Mouse (Mus musculus): ENCODE results near the gene D6Ertd527e. TPM values are rescaled to one million over a fixed set of nuclear protein-coding genes. Genes with fewer than 3 reads are reported as not detected.

The D6Ertd527e gene
- polyA plus RNA-seq, 1 experiment from 2014 or later: 0.11 TPM

DNA sequence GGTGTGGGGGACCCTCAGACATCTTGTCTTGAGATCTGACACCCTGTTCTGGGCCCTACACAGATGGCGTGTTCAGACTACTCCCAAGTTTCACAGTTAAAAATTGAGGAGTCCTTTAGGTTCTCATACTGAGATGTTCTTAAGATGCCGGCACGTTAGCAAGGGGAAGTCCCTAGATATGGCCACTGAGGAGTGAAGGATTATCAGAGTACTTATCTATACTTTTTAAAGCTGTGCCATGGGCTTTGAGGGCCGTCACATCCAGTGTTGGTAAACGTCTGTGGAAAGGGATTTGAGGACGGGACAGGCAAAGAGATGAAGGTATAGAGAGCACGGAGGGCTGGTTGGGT, 48.7 kb downstream of the D6Ertd527e start:
- ATAC-seq: no peak
- no peaks in the 10 kb centered on the region for H3K36me3 ChIP-seq (ENCODE audit: control insufficient read depth, insufficient read depth, low read length)
- no peak overlapping the region for H3K4me3 ChIP-seq (ENCODE audit: low read length)
- WGBS: 87% methylated on average over 7 of the region's 7 CpGs
- H3K27ac ChIP-seq (ENCODE audit: low read depth, low read length): no peak overlapping the region
- H3K27me3 ChIP-seq (replicated peaks; ENCODE audit: control insufficient read depth, insufficient read depth, low read length): no peaks in the 10 kb centered on the region
- H3K9ac ChIP-seq (ENCODE audit: low read depth, low read length): no peak overlapping the region
- no peaks in the 10 kb centered on the region for H3K9me3 ChIP-seq (ENCODE audit: control insufficient read depth, low read length)
- H3K4me1 ChIP-seq (ENCODE audit: control insufficient read depth, insufficient read depth, low read depth, low read length): no peaks in the 10 kb centered on the region
- H3K4me2 ChIP-seq (ENCODE audit: low read length): no peak overlapping the region

DNA sequence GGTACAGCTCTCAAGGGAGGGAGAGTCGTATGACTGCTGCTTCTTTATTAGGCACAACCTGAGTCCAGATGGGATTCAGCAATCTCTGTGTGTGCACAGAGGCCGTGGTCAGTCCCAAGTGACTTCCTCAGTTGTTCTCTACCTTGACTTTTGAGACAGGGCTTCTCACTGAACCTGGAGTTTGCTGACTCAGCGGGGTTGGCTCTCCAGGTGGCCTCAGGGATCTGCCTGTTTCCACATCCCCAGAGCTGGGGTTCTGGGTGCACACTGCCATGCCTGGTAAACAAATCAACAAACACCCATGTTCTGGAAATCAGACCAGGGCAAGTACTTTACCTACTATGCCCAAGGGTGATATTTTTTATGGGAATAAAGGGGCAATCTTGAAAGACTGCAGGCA, 49.3 kb downstream of the D6Ertd527e start:
- Histone ChIP-seq H3K4me1 (ENCODE audit: control insufficient read depth, insufficient read depth, low read depth, low read length) (no peaks in the 10 kb centered on the region), H3K4me3 (ENCODE audit: low read length) (no peak overlapping the region), H3K4me2 (ENCODE audit: low read length) (no peak overlapping the region), H3K9ac (ENCODE audit: low read depth, low read length) (no peak overlapping the region), H3K36me3 (ENCODE audit: control insufficient read depth, insufficient read depth, low read length) (no peaks in the 10 kb centered on the region), H3K27ac (ENCODE audit: low read depth, low read length) (no peak overlapping the region), H3K9me3 (ENCODE audit: control insufficient read depth, low read length) (no peaks in the 10 kb centered on the region), H3K27me3 (replicated peaks; ENCODE audit: control insufficient read depth, insufficient read depth, low read length) (no peaks in the 10 kb centered on the region)
- no peak for ATAC-seq
- 86% methylated on average over 3 of the region's 3 CpGs for WGBS

DNA sequence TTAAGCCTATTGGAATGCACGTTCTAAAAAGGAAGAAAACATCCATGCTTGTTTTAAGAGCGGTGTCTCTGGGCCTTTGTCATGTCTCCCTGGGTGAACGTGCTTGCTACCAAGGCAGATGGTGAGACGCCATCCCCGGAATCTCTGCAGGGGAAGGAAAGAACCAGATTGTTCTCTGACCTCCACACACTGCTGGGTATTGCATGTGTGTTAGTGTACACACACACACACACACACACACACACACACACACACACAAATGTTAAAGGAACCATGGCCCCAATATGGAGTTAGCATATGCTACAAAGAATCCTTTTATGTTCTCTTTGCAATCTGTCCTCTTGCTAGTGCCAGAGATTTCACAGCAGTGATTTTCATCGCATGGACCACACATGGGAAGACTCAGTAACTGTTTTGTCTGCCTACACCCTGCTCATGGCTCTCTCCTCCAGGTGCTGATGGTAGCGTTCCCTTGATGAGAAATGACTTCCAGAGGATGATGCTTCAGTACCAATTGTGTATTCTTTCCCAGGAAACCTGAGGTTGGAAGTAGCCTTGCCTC, 53.6 kb downstream of the D6Ertd527e start:
- no peaks in the 10 kb centered on the region for H3K27me3 ChIP-seq (replicated peaks; ENCODE audit: control insufficient read depth, insufficient read depth, low read length)
- H3K9me3 ChIP-seq (ENCODE audit: control insufficient read depth, low read length): no peaks in the 10 kb centered on the region
- no peak overlapping the region for H3K27ac ChIP-seq (ENCODE audit: low read depth, low read length)
- no peak overlapping the region for H3K4me3 ChIP-seq (ENCODE audit: low read length)
- H3K9ac ChIP-seq (ENCODE audit: low read depth, low read length): no peak overlapping the region
- no peak for ATAC-seq
- WGBS: 71% methylated on average over 7 of the region's 7 CpGs
- H3K4me2 ChIP-seq (ENCODE audit: low read length): no peak overlapping the region
- H3K4me1 ChIP-seq (ENCODE audit: control insufficient read depth, insufficient read depth, low read depth, low read length): no peaks in the 10 kb centered on the region
- H3K36me3 ChIP-seq (ENCODE audit: control insufficient read depth, insufficient read depth, low read length): no peaks in the 10 kb centered on the region

DNA sequence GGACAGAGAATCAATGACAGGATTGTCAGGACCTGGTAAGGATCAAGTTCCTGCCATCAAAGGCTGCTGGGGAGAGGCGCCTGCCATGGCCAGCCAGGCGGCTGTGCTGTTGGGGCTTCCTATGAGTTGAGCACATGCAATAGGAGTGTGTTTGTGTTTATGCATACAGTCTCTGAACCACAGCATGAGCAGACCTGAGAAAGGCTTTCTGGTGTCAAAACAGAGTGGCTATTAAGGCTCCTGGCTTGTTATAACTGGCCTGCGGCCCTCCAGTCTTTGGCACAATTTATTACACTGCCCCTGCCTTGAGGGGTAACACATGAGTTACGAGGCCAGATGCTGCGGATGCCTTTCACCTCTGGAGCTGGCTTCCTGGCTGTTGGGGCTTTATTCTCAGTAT, 55.6 kb downstream of the D6Ertd527e start:
- no peak overlapping the region for H3K27ac ChIP-seq (ENCODE audit: low read depth, low read length)
- no peak overlapping the region for H3K4me3 ChIP-seq (ENCODE audit: low read length)
- ATAC-seq: no peak
- no peaks in the 10 kb centered on the region for H3K9me3 ChIP-seq (ENCODE audit: control insufficient read depth, low read length)
- H3K27me3 ChIP-seq (replicated peaks; ENCODE audit: control insufficient read depth, insufficient read depth, low read length): no peaks in the 10 kb centered on the region
- no peak overlapping the region for H3K4me2 ChIP-seq (ENCODE audit: low read length)
- H3K9ac ChIP-seq (ENCODE audit: low read depth, low read length): no peak overlapping the region
- no peaks in the 10 kb centered on the region for H3K36me3 ChIP-seq (ENCODE audit: control insufficient read depth, insufficient read depth, low read length)
- no peaks in the 10 kb centered on the region; the same call in 1 of the 2 replicates for H3K4me1 ChIP-seq (ENCODE audit: control insufficient read depth, insufficient read depth, low read depth, low read length)
- WGBS: 90% methylated on average over 5 of the region's 5 CpGs

DNA sequence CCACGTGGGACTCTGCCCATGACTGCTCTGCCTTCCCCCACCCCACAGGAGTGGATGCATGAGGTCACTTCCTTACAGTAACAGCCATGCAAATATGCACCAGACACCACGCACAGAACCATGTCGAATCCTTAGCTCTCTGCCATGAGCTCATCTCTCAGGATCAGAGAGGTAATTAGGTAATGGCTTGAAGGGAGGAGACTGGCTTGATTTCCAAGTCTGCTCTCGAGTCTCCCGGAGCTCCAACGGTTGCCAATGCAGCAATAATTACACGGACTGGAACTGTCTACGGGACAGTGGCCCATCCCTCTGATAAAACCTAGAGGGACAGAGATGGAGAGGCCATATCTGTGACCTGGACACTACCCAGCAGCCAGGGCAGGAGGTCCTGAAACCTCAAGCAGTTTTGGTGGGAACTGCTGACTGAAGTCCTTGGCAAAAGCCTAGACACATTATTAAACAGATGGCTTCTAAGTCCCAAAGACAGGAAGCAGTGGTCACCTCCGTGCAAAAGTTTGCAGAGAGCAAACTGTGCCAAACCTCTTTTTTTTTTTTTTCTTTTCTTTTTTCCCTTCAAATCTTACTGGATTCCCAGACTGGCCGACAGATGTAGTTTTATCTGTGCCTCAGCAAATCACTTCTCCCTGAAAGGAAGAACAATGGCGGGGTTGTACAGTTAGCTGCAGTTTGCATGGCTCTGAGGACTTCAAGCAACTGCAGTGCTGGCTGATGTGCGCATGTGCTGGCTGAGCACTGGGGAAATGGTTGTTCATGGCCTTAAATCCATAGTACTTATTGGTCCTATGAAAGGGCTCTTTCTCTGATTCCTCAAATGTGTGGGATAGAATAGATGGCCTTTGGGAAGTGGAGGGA, 57.1 kb downstream of the D6Ertd527e start:
- WGBS: 61% methylated on average over 12 of the region's 12 CpGs
- Histone ChIP-seq H3K9me3 (ENCODE audit: control insufficient read depth, low read length) (no peaks in the 10 kb centered on the region), H3K4me3 (ENCODE audit: low read length) (no peak overlapping the region), H3K27me3 (replicated peaks; ENCODE audit: control insufficient read depth, insufficient read depth, low read length) (no peaks in the 10 kb centered on the region), H3K4me1 (ENCODE audit: control insufficient read depth, insufficient read depth, low read depth, low read length) (peaks cover 10% of the 10 kb centered on the region), H3K27ac (ENCODE audit: low read depth, low read length) (no peak overlapping the region), H3K36me3 (ENCODE audit: control insufficient read depth, insufficient read depth, low read length) (no peaks in the 10 kb centered on the region), H3K4me2 (ENCODE audit: low read length) (no peak overlapping the region), H3K9ac (ENCODE audit: low read depth, low read length) (no peak overlapping the region)
- ATAC-seq: peak; percentile 57; the same call in 1 of the 2 replicates

Other genes starting within 250 kb of the D6Ertd527e start
- 144 and 154 TPM in 2 replicates for gene Nfu1, start 95.5 kb upstream of the D6Ertd527e start, polyA plus RNA-seq (2015; fragmentation: Nextera tagmentation; extraction: Ambion mirVana)
- gene Gfpt1, start 61.9 kb upstream of the D6Ertd527e start, polyA plus RNA-seq (2015; fragmentation: Nextera tagmentation; extraction: Ambion mirVana): 19.8 and 22.7 TPM in 2 replicates
- gene Antxr1, start 231.1 kb downstream of the D6Ertd527e start, polyA plus RNA-seq (2015; fragmentation: Nextera tagmentation; extraction: Ambion mirVana): 4.4 and 5.3 TPM in 2 replicates
- not detected in 2 replicates for gene Gkn1, start 246.2 kb downstream of the D6Ertd527e start, polyA plus RNA-seq (2015; fragmentation: Nextera tagmentation; extraction: Ambion mirVana)

Data from hindbrain, embryonic 16.5 days (tissue).